ENCODE assay signal across 17 mouse cellular contexts in the genomic region with DNA sequence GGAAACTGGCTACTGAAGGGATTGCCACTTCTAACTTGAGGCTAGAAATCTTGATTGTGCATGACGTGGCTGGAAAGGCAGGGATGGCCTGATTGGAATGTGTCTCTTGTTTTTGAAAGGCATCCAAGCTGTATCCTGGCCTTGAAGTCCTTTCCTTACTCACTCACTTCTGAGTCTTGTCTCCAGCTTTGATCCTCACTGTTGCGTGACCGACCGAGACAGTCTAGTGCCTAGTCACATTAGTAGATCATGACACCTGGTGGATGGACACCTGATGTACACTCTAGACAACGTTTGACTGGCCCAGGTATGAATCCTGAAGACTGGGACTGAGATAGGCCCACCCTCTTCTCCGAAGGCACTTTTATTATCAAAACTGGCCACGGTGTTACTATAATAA. TPM values are rescaled to one million over a fixed set of nuclear protein-coding genes. Genes with fewer than 3 reads are reported as not detected.
A peak's percentile ranks its signal among the peaks of the same experiment; 100 is the strongest.
DNase-seq lines count a peak whose midpoint lies in the region; ATAC-seq lines count a peak whose summit lies in the region.
"Had no signal": no experiment of that assay in that cellular context is flagged by ENCODE, and none has a peak within 500 bp of the region (broad histone marks: within the 10 kb centered on the region; RNA-seq: fewer than 3 reads in every experiment).

No protein-coding gene starts in this region.

- H3K4me1 ChIP-seq in heart, embryonic 10.5 days = peaks cover 9% of the 10 kb centered on the region
- no peaks in the 10 kb centered on the region for H3K4me1 ChIP-seq in heart, embryonic 11.5 days (ENCODE audit: control insufficient read depth, insufficient read depth, low read length)
- H3K4me1 ChIP-seq in forebrain, embryonic 16.5 days (replicated peaks; ENCODE audit: control insufficient read depth, insufficient read depth, low read length) = no peaks in the 10 kb centered on the region
- H3K4me1 ChIP-seq: forebrain, embryonic 15.5 days had no signal

- DNase-seq in heart, embryonic 10.5 days (ENCODE audit: low spot score) = peak; percentile 43
- peak; percentile 50 for DNase-seq in ES-CJ7 (ENCODE audit: low read depth, low spot score)
- peak; percentile 58 for DNase-seq in adrenal gland, postnatal 14 days
- DNase-seq in kidney, postnatal 36 days = peak; percentile 70 to 80
- no peak for DNase-seq in neural tube, embryonic 10.5 days (ENCODE audit: extremely low spot score, low spot score)
- DNase-seq in thymus, adult 18-20 months = no peak
- DNase-seq: cerebellum, adult 11-12 months; heart, adult 11 months; heart, postnatal 4 days; right cerebral cortex, adult 18-20 months had no signal

- H3K9me3 ChIP-seq in heart, embryonic 10.5 days = no peaks in the 10 kb centered on the region
- H3K9me3 ChIP-seq in heart, embryonic 11.5 days (replicated peaks; ENCODE audit: control insufficient read depth, low read length) = no peaks in the 10 kb centered on the region
- no peaks in the 10 kb centered on the region for H3K9me3 ChIP-seq in forebrain, embryonic 16.5 days (ENCODE audit: control insufficient read depth, low read length)
- H3K9me3 ChIP-seq: forebrain, embryonic 15.5 days had no signal

- peaks cover 14% of the 10 kb centered on the region for H3K36me3 ChIP-seq in heart, embryonic 10.5 days
- no peaks in the 10 kb centered on the region for H3K36me3 ChIP-seq in heart, embryonic 11.5 days (ENCODE audit: control insufficient read depth, insufficient read depth, low read length)
- peaks cover 16% of the 10 kb centered on the region for H3K36me3 ChIP-seq in forebrain, embryonic 16.5 days (ENCODE audit: control insufficient read depth, insufficient read depth)

- no peak overlapping the region for H3K4me3 ChIP-seq in heart, embryonic 10.5 days
- H3K4me3 ChIP-seq in heart, embryonic 11.5 days (ENCODE audit: low read depth, low read length) = no peak overlapping the region
- H3K4me3 ChIP-seq in forebrain, embryonic 16.5 days (replicated peaks; ENCODE audit: low read length) = no peak overlapping the region
- H3K4me3 ChIP-seq: forebrain, embryonic 15.5 days; megakaryocyte, embryonic 14.5 days had no signal

- H3K9ac ChIP-seq in heart, embryonic 11.5 days (ENCODE audit: low read depth, low read length) = no peak overlapping the region
- H3K9ac ChIP-seq in forebrain, embryonic 16.5 days (replicated peaks; ENCODE audit: low read depth, low read length) = no peak overlapping the region
- H3K9ac ChIP-seq: forebrain, embryonic 15.5 days had no signal

- no peak overlapping the region for H3K4me2 ChIP-seq in heart, embryonic 11.5 days
- no peak overlapping the region for H3K4me2 ChIP-seq in forebrain, embryonic 16.5 days (ENCODE audit: low read length)
- H3K4me2 ChIP-seq: forebrain, embryonic 15.5 days had no signal

- no peak for ATAC-seq in heart, embryonic 11.5 days (replicated peaks; ENCODE audit: insufficient number of reproducible peaks, low FRiP score, low TSS enrichment)
- no peak for ATAC-seq in forebrain, embryonic 16.5 days
- ATAC-seq: activated CD4-positive, CD25-positive, alpha-beta regulatory T cell, adult 4 months; forebrain, embryonic 15.5 days had no signal

- no peaks in the 10 kb centered on the region for H3K27me3 ChIP-seq in heart, embryonic 10.5 days (ENCODE audit: insufficient read depth, poor library complexity, severe bottlenecking)
- H3K27me3 ChIP-seq in heart, embryonic 11.5 days (ENCODE audit: control insufficient read depth, insufficient read depth, low read length) = no peaks in the 10 kb centered on the region
- H3K27me3 ChIP-seq in forebrain, embryonic 16.5 days (replicated peaks; ENCODE audit: control insufficient read depth, insufficient read depth, low read length) = no peaks in the 10 kb centered on the region
- H3K27me3 ChIP-seq: forebrain, embryonic 15.5 days; megakaryocyte, embryonic 14.5 days had no signal

- no peak overlapping the region for H3K27ac ChIP-seq in heart, embryonic 10.5 days
- no peak overlapping the region for H3K27ac ChIP-seq in heart, embryonic 11.5 days (ENCODE audit: low read depth, low read length)
- no peak overlapping the region for H3K27ac ChIP-seq in forebrain, embryonic 16.5 days (ENCODE audit: low read length)
- H3K27ac ChIP-seq: forebrain, embryonic 15.5 days had no signal

- WGBS in heart, embryonic 10.5 days = 72% methylated on average over 7 of the region's 7 CpGs
- 69% methylated on average over 7 of the region's 7 CpGs for WGBS in heart, embryonic 11.5 days (ENCODE audit: insufficient replicate concordance)
- whole genome bisulfite sequencing in forebrain, embryonic 16.5 days = 79% methylated on average over 7 of the region's 7 CpGs

RNA-seq across cellular contexts. Expression of gene Morn4, which starts 13.4 kb away (rescaled TPM):
- 18.8 and 22.0 TPM in 2 replicates for polyA plus RNA-seq in heart, embryonic 10.5 days (2016; fragmentation: Nextera tagmentation; extraction: Ambion mirVana)
- 17.7 and 18.7 TPM in 2 replicates for polyA plus RNA-seq in heart, embryonic 11.5 days (2014; fragmentation: Nextera tagmentation; extraction: Ambion mirVana)
- 5.4 and 7.4 TPM in 2 replicates for total RNA-seq in adrenal gland, postnatal 14 days (2021)
- polyA plus RNA-seq in forebrain, embryonic 16.5 days (2015; fragmentation: Nextera tagmentation; extraction: Ambion mirVana) = 181 and 182 TPM in 2 replicates
- polyA plus RNA-seq: activated CD4-positive, CD25-positive, alpha-beta regulatory T cell, adult 4 months had no signal

RNA-seq across cellular contexts. Expression of gene Pi4k2a, which starts 17.5 kb away (rescaled TPM):
- polyA plus RNA-seq in heart, embryonic 10.5 days (2016; fragmentation: Nextera tagmentation; extraction: Ambion mirVana) = 18.9 and 23.1 TPM in 2 replicates
- 14.6 and 16.3 TPM in 2 replicates for polyA plus RNA-seq in heart, embryonic 11.5 days (2014; fragmentation: Nextera tagmentation; extraction: Ambion mirVana)
- 50.4 and 51.5 TPM in 2 replicates for total RNA-seq in adrenal gland, postnatal 14 days (2021)
- 28.8 and 31.9 TPM in 2 replicates for polyA plus RNA-seq in forebrain, embryonic 16.5 days (2015; fragmentation: Nextera tagmentation; extraction: Ambion mirVana)

RNA-seq across cellular contexts. Expression of gene 4933411K16Rik, which starts 20.8 kb away (rescaled TPM):
- polyA plus RNA-seq in heart, embryonic 10.5 days (2016; fragmentation: Nextera tagmentation; extraction: Ambion mirVana) = 0.15 TPM in 1 of 2 replicates, not detected in the other
- polyA plus RNA-seq in heart, embryonic 11.5 days (2014; fragmentation: Nextera tagmentation; extraction: Ambion mirVana) = not detected in 2 replicates
- total RNA-seq in adrenal gland, postnatal 14 days (2021) = 0.64 and 0.96 TPM in 2 replicates
- not detected in 2 replicates for polyA plus RNA-seq in forebrain, embryonic 16.5 days (2015; fragmentation: Nextera tagmentation; extraction: Ambion mirVana)
- polyA plus RNA-seq: activated CD4-positive, CD25-positive, alpha-beta regulatory T cell, adult 4 months; embryonic facial prominence, embryonic 14.5 days; forebrain, embryonic 15.5 days; limb, embryonic 11.5 days had no signal

RNA-seq across cellular contexts. Expression of gene Hoga1, which starts 27.4 kb away (rescaled TPM):
- polyA plus RNA-seq in heart, embryonic 10.5 days (2016; fragmentation: Nextera tagmentation; extraction: Ambion mirVana) = 0.85 and 1.6 TPM in 2 replicates
- polyA plus RNA-seq in heart, embryonic 11.5 days (2014; fragmentation: Nextera tagmentation; extraction: Ambion mirVana) = 0.72 and 1.6 TPM in 2 replicates
- total RNA-seq in adrenal gland, postnatal 14 days (2021) = 6.2 and 22.7 TPM in 2 replicates
- polyA plus RNA-seq in forebrain, embryonic 16.5 days (2015; fragmentation: Nextera tagmentation; extraction: Ambion mirVana) = 0.66 and 0.82 TPM in 2 replicates
- polyA plus RNA-seq: activated CD4-positive, CD25-positive, alpha-beta regulatory T cell, adult 4 months had no signal

RNA-seq across cellular contexts. Expression of gene Ankrd2, which starts 37.0 kb away (rescaled TPM):
- not detected in 2 replicates for polyA plus RNA-seq in heart, embryonic 10.5 days (2016; fragmentation: Nextera tagmentation; extraction: Ambion mirVana)
- polyA plus RNA-seq in heart, embryonic 11.5 days (2014; fragmentation: Nextera tagmentation; extraction: Ambion mirVana) = not detected in 2 replicates
- 0.68 and 0.82 TPM in 2 replicates for total RNA-seq in adrenal gland, postnatal 14 days (2021)
- polyA plus RNA-seq in forebrain, embryonic 16.5 days (2015; fragmentation: Nextera tagmentation; extraction: Ambion mirVana) = 0.30 and 0.51 TPM in 2 replicates
- polyA plus RNA-seq: activated CD4-positive, CD25-positive, alpha-beta regulatory T cell, adult 4 months had no signal

Comparison
In these comparisons a context has a peak if more than half of its experiments do, and no peak if none do; other contexts are left out.
1. DNase-seq: peak in heart, embryonic 10.5 days (single experiment), ES-CJ7 (single experiment), adrenal gland, postnatal 14 days (single experiment) and kidney, postnatal 36 days (2 of 2); none in neural tube, embryonic 10.5 days (single experiment) and thymus, adult 18-20 months (0 of 2).